Mouse (Mus musculus) heart, postnatal 0 days (tissue): ENCODE measurements around the gene Krt24.

Experiments used
- CTCF ChIP-seq: IDR thresholded peaks from 2 replicates; pipeline ENCODE4 v1.5.1; 2016; ENCODE audit warnings: antibody characterized with exemption, control low read depth, low read depth
- EP300 ChIP-seq: IDR thresholded peaks from 2 replicates; pipeline ENCODE4 v1.6.1; 2016; ENCODE audit warnings: antibody characterized with exemption, low read depth

GRCm38 (mm10) chr11:99231049-99231816 lies 53.8 kb downstream of the Krt24 start:
- TF ChIP-seq CTCF (no peak), EP300 (no peak)
